Mouse (Mus musculus) ES-E14 (cell line): Measurements from ENCODE around the gene Dgkb. TPM values are rescaled to one million over a fixed set of nuclear protein-coding genes. Genes with fewer than 3 reads are reported as not detected.

ENCODE experiments used
- DNase-seq: peaks from one replicate; pipeline ENCODE4 v3.0.0-alpha.2; 2013; ENCODE audit warnings: low read depth, low spot score
- H3K27ac ChIP-seq: 2 replicates; pipeline ENCODE4 v1.5.1; 2012; ENCODE audit warnings: low read depth, mild to moderate bottlenecking, low read length, moderate library complexity, mixed read lengths; ENCODE audit not compliant: poor library complexity, insufficient read depth, severe bottlenecking
- H3K36me3 ChIP-seq: 2 replicates; pipeline ENCODE4 v1.6.1; 2012; ENCODE audit warnings: mild to moderate bottlenecking, low read length, moderate library complexity, mixed read lengths; ENCODE audit not compliant: control insufficient read depth, poor library complexity, insufficient read depth, severe bottlenecking
- H3K4me1 ChIP-seq, 2 experiments: fragments of 150-350 bp in 1 of 2; sonication (generic) in 1 of 2; 2 replicates each; pipeline ENCODE4 v1.6.1; 2012; ENCODE audit warnings: low read length in 2 of 2, mild to moderate bottlenecking in 1 of 2, mixed read lengths in 1 of 2; ENCODE audit not compliant: control insufficient read depth in 2 of 2, insufficient read depth in 2 of 2, poor library complexity in 1 of 2
- H3K4me3 ChIP-seq, 2 experiments: fragments of 150-350 bp in 1 of 2; sonication (generic) in 1 of 2; 2 replicates each; pipeline ENCODE4 v1.5.1; 2012; ENCODE audit warnings: low read length in 2 of 2, low read depth in 1 of 2, mild to moderate bottlenecking in 1 of 2, mixed read lengths in 1 of 2; ENCODE audit not compliant: insufficient read depth in 1 of 2, poor library complexity in 1 of 2, severe bottlenecking in 1 of 2
- H3K9ac ChIP-seq: 2 replicates; pipeline ENCODE4 v1.6.1; 2012; ENCODE audit warnings: low read depth, mild to moderate bottlenecking, low read length, mixed read lengths; ENCODE audit not compliant: poor library complexity, insufficient read depth, severe bottlenecking
- H3K9me3 ChIP-seq: fragments of 150-350 bp; sonication (generic); 2 replicates; pipeline ENCODE4 v1.6.1; 2012; ENCODE audit warnings: low read depth, mild to moderate bottlenecking, low read length; ENCODE audit not compliant: control insufficient read depth, insufficient read depth
- CHD2 ChIP-seq: IDR thresholded peaks from 2 replicates; pipeline ENCODE4 v1.6.1; 2014; ENCODE audit warnings: mild to moderate bottlenecking, low read depth, low read length, inconsistent platforms
- HCFC1 ChIP-seq: IDR thresholded peaks from 2 replicates; pipeline ENCODE4 v1.6.1; 2012; ENCODE audit warnings: low read length, inconsistent platforms, borderline replicate concordance; ENCODE audit not compliant: insufficient read depth
- MAFK ChIP-seq: IDR thresholded peaks from 2 replicates; pipeline ENCODE4 v1.6.1; 2014; ENCODE audit warnings: mild to moderate bottlenecking, low read depth, low read length, inconsistent platforms; ENCODE audit not compliant: insufficient read depth
- ZC3H11A ChIP-seq: IDR thresholded peaks from 2 replicates; pipeline ENCODE4 v1.6.1; 2012; ENCODE audit warnings: low read depth, mild to moderate bottlenecking, inconsistent platforms, low read length, borderline replicate concordance
- ZNF384 ChIP-seq: IDR thresholded peaks from 2 replicates; pipeline ENCODE4 v1.6.1; 2012; ENCODE audit warnings: low read depth, low read length, inconsistent platforms
- in situ Hi-C, 2 experiments: fragments of 600-800 bp; cut with MboI; formaldehyde crosslinking; loops; one replicate each; pipeline ENCODE4 v1.15.1; 2025; ENCODE audit warnings: low sequenced_read_pairs in 2 of 2, inconsistent platforms in 1 of 2; ENCODE audit not compliant: unreplicated experiment in 2 of 2
- total RNA-seq: library from RNA; depleted of rRNA; stranded (reverse); fragments of 300-350 nt; gene quantifications from 2 replicates; pipeline ENCODE4 v1.2.3, GENCODE M21; 2012

The Dgkb gene
- total RNA-seq, 1 experiment, result 0.36 TPM

GRCm38 (mm10) chr12:38047256-38047655 is 229.7 kb downstream of the Dgkb start:
- H3K4me1 ChIP-seq, result no peaks in the 10 kb centered on the region
- TF ChIP-seq CHD2, result no peak
- no peak for TF ChIP-seq ZNF384
- TF ChIP-seq HCFC1, result no peak
- TF ChIP-seq ZC3H11A, result no peak
- H3K9me3 ChIP-seq, result no peaks in the 10 kb centered on the region
- DNase-seq, result peak; percentile 12
- peak overlapping the region; percentile 32; the same call in 1 of the 2 replicates for H3K9ac ChIP-seq
- no peaks in the 10 kb centered on the region for H3K36me3 ChIP-seq
- in situ Hi-C loops, result no loop called here
- peak overlapping the region; percentile 37 to 49; a peak in 3 of 4 replicates for H3K4me3 ChIP-seq
- H3K27ac ChIP-seq, result 0 out of 2 replicates have a peak overlapping the region, but pooled peaks have one; percentile 40

- in situ Hi-C loops, result no loop called here
- H3K27ac ChIP-seq, result no peak overlapping the region
- H3K9ac ChIP-seq, result no peak overlapping the region
- DNase-seq, result no peak
- H3K36me3 ChIP-seq, result no peaks in the 10 kb centered on the region
- TF ChIP-seq CHD2, result no peak
- TF ChIP-seq ZNF384, result no peak
- TF ChIP-seq MAFK, result no peak
- no peak for TF ChIP-seq ZC3H11A
- no peak for TF ChIP-seq HCFC1
- H3K4me1 ChIP-seq, result no peaks in the 10 kb centered on the region
- no peaks in the 10 kb centered on the region for H3K9me3 ChIP-seq
- no peak overlapping the region for H3K4me3 ChIP-seq
These were observed 270.7 kb downstream of the Dgkb start for GRCm38 (mm10) chr12:38088224-38088623.

- TF ChIP-seq MAFK (no peak), ZNF384 (no peak), CHD2 (no peak), HCFC1 (no peak), ZC3H11A (no peak)
- Histone ChIP-seq H3K27ac (no peak overlapping the region), H3K4me1 (no peaks in the 10 kb centered on the region), H3K9ac (no peak overlapping the region), H3K4me3 (no peak overlapping the region), H3K9me3 (no peaks in the 10 kb centered on the region), H3K36me3 (no peaks in the 10 kb centered on the region)
- no peak for DNase-seq
- in situ Hi-C loops, result loop anchor here (25.0 kb wide), 2 partner anchors 350 to 475 kb away; no protein-coding TSS in a partner anchor
These were observed 294.4 kb downstream of the Dgkb start for GRCm38 (mm10) chr12:38111928-38112327.

- no peak overlapping the region for H3K9ac ChIP-seq
- H3K36me3 ChIP-seq, result no peaks in the 10 kb centered on the region
- H3K4me1 ChIP-seq, result no peaks in the 10 kb centered on the region
- no peak overlapping the region for H3K27ac ChIP-seq
- in situ Hi-C loops, result loop anchor here (25.0 kb wide), 2 partner anchors 353 to 478 kb away; no protein-coding TSS in a partner anchor
- peak; percentile 53; the same call in 1 of the 2 replicates for TF ChIP-seq ZC3H11A
- no peak for TF ChIP-seq MAFK
- no peaks in the 10 kb centered on the region for H3K9me3 ChIP-seq
- DNase-seq, result peak; percentile 15
- no peak overlapping the region for H3K4me3 ChIP-seq
These were observed 297.6 kb downstream of the Dgkb start for GRCm38 (mm10) chr12:38114990-38115615.

- H3K4me3 ChIP-seq, result no peak overlapping the region
These were observed 306.0 kb downstream of the Dgkb start for GRCm38 (mm10) chr12:38123524-38123923.

More at GRCm38 (mm10) chr12:38123524-38123923, 306.0 kb downstream of the Dgkb start:
- H3K4me1 ChIP-seq, result no peaks in the 10 kb centered on the region
- H3K27ac ChIP-seq, result no peak overlapping the region
- H3K9ac ChIP-seq, result no peak overlapping the region
- in situ Hi-C loops, result loop anchor here (25.0 kb wide), 2 partner anchors 361 to 486 kb away; no protein-coding TSS in a partner anchor
- no peaks in the 10 kb centered on the region for H3K9me3 ChIP-seq
- no peak for TF ChIP-seq CHD2
- TF ChIP-seq HCFC1, result no peak
- no peak for TF ChIP-seq ZC3H11A
- no peak for TF ChIP-seq MAFK
- peak; percentile 98 for TF ChIP-seq ZNF384
- no peak for DNase-seq
- no peaks in the 10 kb centered on the region for H3K36me3 ChIP-seq
